Mouse (Mus musculus) erythroblast, embryonic 14.5 days (primary cell): ENCODE data around the gene Srsf3. TPM values are rescaled to one million over a fixed set of nuclear protein-coding genes. Genes with fewer than 3 reads are reported as not detected.

Source experiments
- H3K27me3 ChIP-seq: 2 replicates; pipeline ENCODE4 v1.6.1; 2012; ENCODE audit warnings: inconsistent platforms; ENCODE audit not compliant: control insufficient read depth
- H3K36me3 ChIP-seq: 2 replicates; pipeline ENCODE4 v1.6.1; 2012; ENCODE audit warnings: mild to moderate bottlenecking, inconsistent platforms; ENCODE audit not compliant: control insufficient read depth
- H3K4me1 ChIP-seq: 2 replicates; pipeline ENCODE4 v1.6.1; 2012; ENCODE audit warnings: inconsistent platforms; ENCODE audit not compliant: control insufficient read depth
- H3K4me3 ChIP-seq: replicated peaks from 2 replicates; pipeline ENCODE3; 2012; ENCODE audit warnings: moderate library complexity, mild to moderate bottlenecking, inconsistent platforms
- H3K9me3 ChIP-seq: 2 replicates; pipeline ENCODE4 v1.6.1; 2012; ENCODE audit warnings: low read length, inconsistent platforms, mixed read lengths; ENCODE audit not compliant: control insufficient read depth
- GATA1 ChIP-seq: IDR thresholded peaks from 2 replicates; pipeline ENCODE4 v1.6.1; 2012; ENCODE audit warnings: low read length, inconsistent platforms, mixed read lengths
- TAL1 ChIP-seq: IDR thresholded peaks from 3 replicates; pipeline ENCODE4 v1.6.1; 2012; ENCODE audit warnings: low read length, inconsistent platforms, mixed read lengths
- polyA plus RNA-seq: library from polyadenylated mRNA; stranded (reverse); fragments of >175 nt; gene quantifications from 2 replicates; pipeline ENCODE4 v1.2.3, GENCODE M21; 2012

Srsf3 gene
- polyA plus RNA-seq, 1 experiment, result 3.2 TPM

- no peaks in the 10 kb centered on the region for H3K9me3 ChIP-seq
- no peak overlapping the region for H3K4me3 ChIP-seq
- no peaks in the 10 kb centered on the region for H3K27me3 ChIP-seq
- TF ChIP-seq GATA1 (no peak), TAL1 (no peak)
- peaks cover 98% of the 10 kb centered on the region for H3K36me3 ChIP-seq
- H3K4me1 ChIP-seq, result peaks cover 24% of the 10 kb centered on the region
These were observed 10.1 kb downstream of the Srsf3 start for GRCm38 (mm10) chr17:29042569-29042968.

- peaks cover 18% of the 10 kb centered on the region for H3K4me1 ChIP-seq
- peaks cover 98% of the 10 kb centered on the region for H3K36me3 ChIP-seq
These were observed 11.2 kb downstream of the Srsf3 start for GRCm38 (mm10) chr17:29043583-29043982.

GRCm38 (mm10) chr17:29044146-29044924 is 11.9 kb downstream of the Srsf3 start:
- H3K4me3 ChIP-seq, result no peak overlapping the region
- H3K27me3 ChIP-seq, result no peaks in the 10 kb centered on the region
- H3K4me1 ChIP-seq, result peaks cover 21% of the 10 kb centered on the region
- H3K9me3 ChIP-seq, result no peaks in the 10 kb centered on the region
- H3K36me3 ChIP-seq, result peaks cover 97% of the 10 kb centered on the region
- TF ChIP-seq TAL1 (no peak), GATA1 (no peak)

More at GRCm38 (mm10) chr17:29043583-29043982, 11.2 kb downstream of the Srsf3 start:
- Histone ChIP-seq H3K27me3 (no peaks in the 10 kb centered on the region), H3K9me3 (no peaks in the 10 kb centered on the region), H3K4me3 (no peak overlapping the region)
- TF ChIP-seq TAL1, result no peak
- TF ChIP-seq GATA1, result no peak

- Histone ChIP-seq H3K4me1 (peaks cover 22% of the 10 kb centered on the region), H3K36me3 (peaks cover 96% of the 10 kb centered on the region), H3K9me3 (no peaks in the 10 kb centered on the region), H3K27me3 (no peaks in the 10 kb centered on the region), H3K4me3 (no peak overlapping the region)
- TF ChIP-seq TAL1, result no peak
- TF ChIP-seq GATA1, result no peak
These were observed 12.5 kb downstream of the Srsf3 start for GRCm38 (mm10) chr17:29044925-29045319.

- H3K4me1 ChIP-seq, result peaks cover 22% of the 10 kb centered on the region
- H3K9me3 ChIP-seq, result no peaks in the 10 kb centered on the region
- TF ChIP-seq TAL1, result no peak
- TF ChIP-seq GATA1, result no peak
- H3K27me3 ChIP-seq, result no peaks in the 10 kb centered on the region
- no peak overlapping the region for H3K4me3 ChIP-seq
- peaks cover 96% of the 10 kb centered on the region for H3K36me3 ChIP-seq
These were observed 13.5 kb downstream of the Srsf3 start for GRCm38 (mm10) chr17:29045741-29046530.

- H3K36me3 ChIP-seq, result peaks cover 91% of the 10 kb centered on the region
- no peak for TF ChIP-seq TAL1
- TF ChIP-seq GATA1, result no peak
- H3K9me3 ChIP-seq, result no peaks in the 10 kb centered on the region
- no peaks in the 10 kb centered on the region for H3K27me3 ChIP-seq
- no peak overlapping the region for H3K4me3 ChIP-seq
- peaks cover 22% of the 10 kb centered on the region for H3K4me1 ChIP-seq
These were observed 14.4 kb downstream of the Srsf3 start for GRCm38 (mm10) chr17:29046863-29047262.

GRCm38 (mm10) chr17:29047697-29048514 is 15.5 kb downstream of the Srsf3 start:
- H3K4me3 ChIP-seq, result no peak overlapping the region
- H3K27me3 ChIP-seq, result no peaks in the 10 kb centered on the region
- TF ChIP-seq GATA1 (no peak), TAL1 (no peak)
- H3K4me1 ChIP-seq, result peaks cover 22% of the 10 kb centered on the region
- peaks cover 83% of the 10 kb centered on the region for H3K36me3 ChIP-seq
- no peaks in the 10 kb centered on the region for H3K9me3 ChIP-seq

GRCm38 (mm10) chr17:29048748-29049507 is 16.5 kb downstream of the Srsf3 start:
- TF ChIP-seq GATA1 (no peak), TAL1 (no peak)
- Histone ChIP-seq H3K4me1 (peaks cover 20% of the 10 kb centered on the region), H3K27me3 (no peaks in the 10 kb centered on the region), H3K4me3 (no peak overlapping the region), H3K36me3 (peaks cover 75% of the 10 kb centered on the region), H3K9me3 (no peaks in the 10 kb centered on the region)
